Mouse (Mus musculus): ENCODE results near the gene Morc3. TPM values are rescaled to one million over a fixed set of nuclear protein-coding genes. Genes with fewer than 3 reads are reported as not detected.

Gene Morc3
- total and polyA plus RNA-seq, 2 experiments from 2014 or later = 14.7 to 35.5 TPM

- Histone ChIP-seq H3K9me3 (replicated peaks; ENCODE audit: control insufficient read depth, low read length) (no peaks in the 10 kb centered on the region), H3K9ac (replicated peaks; ENCODE audit: low read depth, low read length) (no peak overlapping the region), H3K27ac (ENCODE audit: low read depth) (no peak overlapping the region), H3K4me3 (ENCODE audit: low read depth, low read length) (no peak overlapping the region), H3K27me3 (ENCODE audit: control insufficient read depth, insufficient read depth, low read length) (no peaks in the 10 kb centered on the region), H3K4me1 (ENCODE audit: control insufficient read depth, insufficient read depth) (no peaks in the 10 kb centered on the region; the same call in 1 of the 2 replicates), H3K36me3 (replicated peaks; ENCODE audit: control insufficient read depth, insufficient read depth, low read length) (no peaks in the 10 kb centered on the region), H3K4me2 (ENCODE audit: low read depth, low read length) (no peak overlapping the region)
- ATAC-seq (ENCODE audit: insufficient read depth, low read depth) = no peak
- TF ChIP-seq EP300 (IDR thresholded peaks at IDR 0.05; ENCODE audit: low read depth) (no peak), CTCF (IDR thresholded peaks at IDR 0.05; ENCODE audit: low read depth) (no peak)
- DNase-seq (ENCODE audit: low spot score) = no peak
- WGBS = 69% methylated on average over 7 of the region's 7 CpGs
These were observed 91.9 kb downstream of the Morc3 start for GRCm38 (mm10) chr16:93923788-93924187.

Other genes with a start within 250 kb of the Morc3 start
- 3.2 and 5.3 TPM in 2 replicates for gene Setd4, start 228.1 kb upstream of the Morc3 start, total RNA-seq (2014; rRNA removed; ENCODE audit: low replicate concordance)
- gene Setd4, start 228.1 kb upstream of the Morc3 start, polyA plus RNA-seq (2015; fragmentation: Nextera tagmentation; extraction: Ambion mirVana) = 3.7 TPM in 2 replicates
- 17.2 and 55.5 TPM in 2 replicates for gene Cbr1, start 226.3 kb upstream of the Morc3 start, total RNA-seq (2014; rRNA removed; ENCODE audit: low replicate concordance)
- gene Cbr1, start 226.3 kb upstream of the Morc3 start, polyA plus RNA-seq (2015; fragmentation: Nextera tagmentation; extraction: Ambion mirVana) = 54.5 and 56.1 TPM in 2 replicates
- not detected in 2 replicates for gene Gm5678, start 204.0 kb upstream of the Morc3 start, total RNA-seq (2014; rRNA removed; ENCODE audit: low replicate concordance)
- gene Gm5678, start 204.0 kb upstream of the Morc3 start, polyA plus RNA-seq (2015; fragmentation: Nextera tagmentation; extraction: Ambion mirVana) = not detected in 2 replicates
- gene Cbr3, start 148.9 kb upstream of the Morc3 start, total RNA-seq (2014; rRNA removed; ENCODE audit: low replicate concordance) = 1.6 TPM in 1 of 2 replicates, not detected in the other
- gene Cbr3, start 148.9 kb upstream of the Morc3 start, polyA plus RNA-seq (2015; fragmentation: Nextera tagmentation; extraction: Ambion mirVana) = 1.3 and 1.7 TPM in 2 replicates
- gene Dop1b, start 120.2 kb upstream of the Morc3 start, total RNA-seq (2014; rRNA removed; ENCODE audit: low replicate concordance) = 13.0 and 13.2 TPM in 2 replicates
- gene Dop1b, start 120.2 kb upstream of the Morc3 start, polyA plus RNA-seq (2015; fragmentation: Nextera tagmentation; extraction: Ambion mirVana) = 6.0 and 7.2 TPM in 2 replicates
- gene Chaf1b, start 51.8 kb downstream of the Morc3 start, total RNA-seq (2014; rRNA removed; ENCODE audit: low replicate concordance) = 13.6 and 15.1 TPM in 2 replicates
- gene Chaf1b, start 51.8 kb downstream of the Morc3 start, polyA plus RNA-seq (2015; fragmentation: Nextera tagmentation; extraction: Ambion mirVana) = 12.6 and 13.1 TPM in 2 replicates
- not detected in 2 replicates for gene Cldn14, start 176.7 kb downstream of the Morc3 start, total RNA-seq (2014; rRNA removed; ENCODE audit: low replicate concordance)
- not detected in 2 replicates for gene Cldn14, start 176.7 kb downstream of the Morc3 start, polyA plus RNA-seq (2015; fragmentation: Nextera tagmentation; extraction: Ambion mirVana)